Mouse (Mus musculus): ENCODE data around the gene Rps15. TPM values are rescaled to one million over a fixed set of nuclear protein-coding genes. Genes with fewer than 3 reads are reported as not detected.

The Rps15 gene
- total RNA-seq, 2 experiments from 2014 or later = 1,173 to 1,236 TPM

GRCm38 (mm10) chr10:80288657-80289056 lies 3.6 kb upstream of the Rps15 start:
- no peak for DNase-seq

GRCm38 (mm10) chr10:80293325-80293724 lies 1.1 kb downstream of the Rps15 start:
- no peak for DNase-seq

- DNase-seq = no peak
Observed at GRCm38 (mm10) chr10:80294311-80294710, 2.1 kb downstream of the Rps15 start.

GRCm38 (mm10) chr10:80294788-80295303 lies 2.6 kb downstream of the Rps15 start:
- no peak for DNase-seq

- peak; percentile 78 to 85 for DNase-seq
Observed at GRCm38 (mm10) chr10:80295618-80296425, 3.6 kb downstream of the Rps15 start, which contains the start of gene Apc2. TSS of gene Apc2 (plus strand) at chr10:80295977.

GRCm38 (mm10) chr10:80296824-80297223 lies 4.6 kb downstream of the Rps15 start:
- DNase-seq = no peak

GRCm38 (mm10) chr10:80297526-80298133 lies 5.4 kb downstream of the Rps15 start:
- DNase-seq = no peak

- DNase-seq = peak in 1 of 2 experiments; percentile 41
Observed at GRCm38 (mm10) chr10:80298571-80299281, 6.5 kb downstream of the Rps15 start.

- no peak for DNase-seq
Observed at GRCm38 (mm10) chr10:80299301-80299700, 7.0 kb downstream of the Rps15 start.

- DNase-seq = no peak
Observed at GRCm38 (mm10) chr10:80299824-80300223, 7.6 kb downstream of the Rps15 start.

- no peak for DNase-seq
Observed at GRCm38 (mm10) chr10:80300672-80301181, 8.5 kb downstream of the Rps15 start.

- no peak for DNase-seq
Observed at GRCm38 (mm10) chr10:80301256-80302081, 9.2 kb downstream of the Rps15 start.

- no peak for DNase-seq
Observed at GRCm38 (mm10) chr10:80302082-80302355, 9.8 kb downstream of the Rps15 start.

- peak; percentile 55 to 83 for DNase-seq
Observed at GRCm38 (mm10) chr10:80302471-80302881, 10.2 kb downstream of the Rps15 start.

GRCm38 (mm10) chr10:80304458-80304857 lies 12.2 kb downstream of the Rps15 start:
- DNase-seq = no peak

- peak in 1 of 2 experiments; percentile 48 for DNase-seq
Observed at GRCm38 (mm10) chr10:80304862-80305261, 12.6 kb downstream of the Rps15 start.

- DNase-seq = no peak
Observed at GRCm38 (mm10) chr10:80311560-80311959, 19.3 kb downstream of the Rps15 start.

- DNase-seq = no peak
Observed at GRCm38 (mm10) chr10:80312586-80313504, 20.6 kb downstream of the Rps15 start.

- no peak for DNase-seq
Observed at GRCm38 (mm10) chr10:80313627-80314201, 21.5 kb downstream of the Rps15 start.

- no peak for DNase-seq
Observed at GRCm38 (mm10) chr10:80314494-80315001, 22.3 kb downstream of the Rps15 start.
